Mouse (Mus musculus) ES-Bruce4 (cell line): ENCODE results near the gene Stat3. TPM values are rescaled to one million over a fixed set of nuclear protein-coding genes. Genes with fewer than 3 reads are reported as not detected.

Experiments
- H3K27ac ChIP-seq: 2 replicates; pipeline ENCODE4 v1.5.1; 2012; ENCODE audit warnings: low read length, inconsistent platforms; ENCODE audit not compliant: insufficient read depth
- H3K27me3 ChIP-seq: 2 replicates; pipeline ENCODE4 v1.6.1; 2012; ENCODE audit warnings: mild to moderate bottlenecking, low read length, inconsistent platforms; ENCODE audit not compliant: control insufficient read depth, poor library complexity, insufficient read depth, severe bottlenecking
- H3K36me3 ChIP-seq: 2 replicates; pipeline ENCODE4 v1.6.1; 2012; ENCODE audit warnings: inconsistent platforms, mild to moderate bottlenecking, low read length, moderate library complexity; ENCODE audit not compliant: control insufficient read depth, poor library complexity, insufficient read depth, severe bottlenecking
- H3K4me1 ChIP-seq: one replicate; pipeline ENCODE4 v1.8.1; 2011; ENCODE audit warnings: low read length; ENCODE audit not compliant: control insufficient read depth, insufficient read depth
- H3K4me3 ChIP-seq: 2 replicates; pipeline ENCODE4 v1.5.1; 2011; ENCODE audit warnings: low read depth, mild to moderate bottlenecking, low read length
- H3K9ac ChIP-seq: 2 replicates; pipeline ENCODE4 v1.6.1; 2012; ENCODE audit warnings: low read depth, mild to moderate bottlenecking, inconsistent platforms; ENCODE audit not compliant: poor library complexity, severe bottlenecking
- H3K9me3 ChIP-seq: replicated peaks from 2 replicates; pipeline ENCODE4 v1.6.1; 2012; ENCODE audit warnings: mild to moderate bottlenecking, low read length, inconsistent platforms; ENCODE audit not compliant: control insufficient read depth, poor library complexity, insufficient read depth, severe bottlenecking
- CTCF ChIP-seq: IDR thresholded peaks from one replicate; pipeline ENCODE4 v1.8.1; 2011; ENCODE audit warnings: low read depth, low read length
- EP300 ChIP-seq: IDR thresholded peaks from 2 replicates; pipeline ENCODE4 v1.6.1; 2011; ENCODE audit warnings: low read depth, low read length; ENCODE audit not compliant: insufficient read depth
- POLR2A ChIP-seq: IDR thresholded peaks from one replicate; pipeline ENCODE4 v1.8.1; 2011; ENCODE audit warnings: low read length; ENCODE audit not compliant: insufficient read depth
- polyA plus RNA-seq: library from polyadenylated mRNA; stranded (reverse); fragments of >200 nt; gene quantifications from 2 replicates; pipeline ENCODE4 v1.2.4, GENCODE M21; 2011; ENCODE audit warnings: low read depth; ENCODE audit not compliant: missing spikeins, insufficient read depth, insufficient read length

Gene Stat3
- polyA plus RNA-seq, 1 experiment: 39.8 TPM

GRCm38 (mm10) chr11:100848080-100848479 lies 91.3 kb downstream of the Stat3 start:
- Histone ChIP-seq H3K27me3 (peaks cover 14% of the 10 kb centered on the region), H3K36me3 (no peaks in the 10 kb centered on the region), H3K4me1 (no peaks in the 10 kb centered on the region), H3K9ac (no peak overlapping the region), H3K27ac (no peak overlapping the region), H3K4me3 (no peak overlapping the region), H3K9me3 (no peaks in the 10 kb centered on the region)
- no peak for TF ChIP-seq EP300
- no peak for TF ChIP-seq CTCF
- TF ChIP-seq POLR2A: no peak

- H3K4me3 ChIP-seq: no peak overlapping the region
These were observed 91.8 kb downstream of the Stat3 start for GRCm38 (mm10) chr11:100847572-100847971.

GRCm38 (mm10) chr11:100845793-100846192 lies 93.5 kb downstream of the Stat3 start:
- Histone ChIP-seq H3K36me3 (no peaks in the 10 kb centered on the region), H3K9me3 (no peaks in the 10 kb centered on the region), H3K9ac (no peak overlapping the region), H3K27ac (no peak overlapping the region), H3K4me3 (no peak overlapping the region), H3K27me3 (peaks cover 14% of the 10 kb centered on the region), H3K4me1 (no peaks in the 10 kb centered on the region)
- no peak for TF ChIP-seq EP300

More at GRCm38 (mm10) chr11:100847572-100847971, 91.8 kb downstream of the Stat3 start:
- Histone ChIP-seq H3K27ac (no peak overlapping the region), H3K4me1 (no peaks in the 10 kb centered on the region), H3K27me3 (peaks cover 14% of the 10 kb centered on the region), H3K36me3 (no peaks in the 10 kb centered on the region), H3K9me3 (no peaks in the 10 kb centered on the region), H3K9ac (no peak overlapping the region)
- TF ChIP-seq POLR2A (no peak), EP300 (no peak), CTCF (no peak)

- Histone ChIP-seq H3K4me1 (no peaks in the 10 kb centered on the region), H3K9ac (no peak overlapping the region), H3K9me3 (no peaks in the 10 kb centered on the region), H3K27me3 (peaks cover 4% of the 10 kb centered on the region; the same call in 1 of the 2 replicates), H3K36me3 (no peaks in the 10 kb centered on the region), H3K27ac (no peak overlapping the region), H3K4me3 (no peak overlapping the region)
- TF ChIP-seq POLR2A: no peak
- TF ChIP-seq CTCF: no peak
- TF ChIP-seq EP300: no peak
These were observed 95.2 kb downstream of the Stat3 start for GRCm38 (mm10) chr11:100844121-100844520.

GRCm38 (mm10) chr11:100843070-100843669 lies 96.2 kb downstream of the Stat3 start:
- Histone ChIP-seq H3K4me3 (no peak overlapping the region), H3K4me1 (no peaks in the 10 kb centered on the region), H3K27me3 (no peaks in the 10 kb centered on the region), H3K36me3 (no peaks in the 10 kb centered on the region), H3K27ac (no peak overlapping the region), H3K9ac (no peak overlapping the region), H3K9me3 (no peaks in the 10 kb centered on the region)
- no peak for TF ChIP-seq CTCF
- no peak for TF ChIP-seq POLR2A
- no peak for TF ChIP-seq EP300

- no peaks in the 10 kb centered on the region for H3K4me1 ChIP-seq
- no peaks in the 10 kb centered on the region for H3K36me3 ChIP-seq
- H3K9me3 ChIP-seq: no peaks in the 10 kb centered on the region
- no peak overlapping the region for H3K4me3 ChIP-seq
- no peaks in the 10 kb centered on the region for H3K27me3 ChIP-seq
- no peak overlapping the region for H3K27ac ChIP-seq
- H3K9ac ChIP-seq: no peak overlapping the region; the same call in 1 of the 2 replicates
- TF ChIP-seq EP300 (no peak), CTCF (no peak), POLR2A (no peak)
These were observed 97.3 kb downstream of the Stat3 start for GRCm38 (mm10) chr11:100842025-100842424.
